Mouse (Mus musculus): ENCODE measurements around the gene Dync1i2. TPM values are rescaled to one million over a fixed set of nuclear protein-coding genes. Genes with fewer than 3 reads are reported as not detected.

Dync1i2 gene
- 156 and 161 TPM in 2 replicates for polyA plus RNA-seq (2014; fragmentation: Nextera tagmentation; extraction: Ambion mirVana)

DNA sequence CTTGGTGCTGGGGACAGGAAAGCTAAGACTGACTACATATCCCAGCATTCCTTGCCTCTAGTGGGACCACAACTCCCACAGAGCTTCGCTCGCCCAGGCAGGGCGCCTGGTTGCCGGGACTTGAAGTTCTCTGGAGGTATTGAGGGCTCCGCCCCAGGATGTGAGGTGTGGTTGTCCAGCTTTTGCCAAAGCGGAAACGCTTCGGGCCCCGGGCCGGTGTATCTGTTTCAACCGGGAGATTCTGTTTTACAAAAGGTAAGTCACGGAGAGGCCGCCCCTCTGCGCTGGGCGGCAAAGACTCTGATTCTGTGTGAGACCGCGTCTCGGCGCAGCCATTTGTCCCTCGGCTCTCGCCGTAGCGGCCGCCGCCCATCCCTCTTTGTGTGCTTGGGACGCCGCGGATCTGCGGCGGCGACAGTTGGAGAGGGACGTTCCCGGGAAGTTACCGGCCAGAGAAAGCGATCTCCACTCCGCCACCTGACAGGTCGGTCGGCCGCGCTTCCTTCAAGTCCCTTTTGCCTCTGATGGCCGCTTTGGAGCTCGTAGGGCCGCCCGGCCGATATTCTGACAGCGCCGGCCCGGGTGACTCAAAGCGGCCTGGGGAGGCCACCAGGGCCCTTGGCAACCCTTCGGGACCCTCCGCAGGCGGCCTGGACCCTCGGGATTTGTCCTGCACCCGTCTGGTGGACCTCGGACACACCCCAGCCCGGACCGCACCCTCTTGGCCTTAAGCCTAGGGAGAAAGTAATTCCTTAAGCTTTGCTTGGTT is at the start of gene Dync1i2:
TSS of gene Dync1i2 (plus strand) at position 116 of the 769 bp plus-strand sequence.
- WGBS = under 1% methylated on average over 57 of the region's 57 CpGs
- H3K27me3 ChIP-seq (ENCODE audit: control insufficient read depth, insufficient read depth, low read length) = no peaks in the 10 kb centered on the region
- H3K36me3 ChIP-seq (ENCODE audit: control insufficient read depth, insufficient read depth, low read length) = peaks cover 3% of the 10 kb centered on the region; the same call in 1 of the 2 replicates
- peak within 1 kb of the TSS; percentile 45 for H3K4me2 ChIP-seq (ENCODE audit: low read depth, low read length, severe bottlenecking)
- H3K4me3 ChIP-seq (ENCODE audit: low read depth, low read length) = peak within 1 kb of the TSS; percentile 93
- 0 out of 2 replicates have a peak, but pooled peaks cover 2% of the 10 kb centered on the region for H3K4me1 ChIP-seq (replicated peaks; ENCODE audit: control insufficient read depth, insufficient read depth, low read length)
- no peaks in the 10 kb centered on the region for H3K9me3 ChIP-seq (ENCODE audit: control insufficient read depth, low read length)
- DNase-seq (ENCODE audit: low spot score) = peak; percentile 93
- peak within 1 kb of the TSS; percentile 94 for H3K9ac ChIP-seq (ENCODE audit: low read length)
- peak; percentile 98 for ATAC-seq (replicated peaks; ENCODE audit: low FRiP score)
- H3K27ac ChIP-seq (ENCODE audit: low read depth, low read length) = peak within 1 kb of the TSS; percentile 75; the same call in 1 of the 2 replicates

DNA sequence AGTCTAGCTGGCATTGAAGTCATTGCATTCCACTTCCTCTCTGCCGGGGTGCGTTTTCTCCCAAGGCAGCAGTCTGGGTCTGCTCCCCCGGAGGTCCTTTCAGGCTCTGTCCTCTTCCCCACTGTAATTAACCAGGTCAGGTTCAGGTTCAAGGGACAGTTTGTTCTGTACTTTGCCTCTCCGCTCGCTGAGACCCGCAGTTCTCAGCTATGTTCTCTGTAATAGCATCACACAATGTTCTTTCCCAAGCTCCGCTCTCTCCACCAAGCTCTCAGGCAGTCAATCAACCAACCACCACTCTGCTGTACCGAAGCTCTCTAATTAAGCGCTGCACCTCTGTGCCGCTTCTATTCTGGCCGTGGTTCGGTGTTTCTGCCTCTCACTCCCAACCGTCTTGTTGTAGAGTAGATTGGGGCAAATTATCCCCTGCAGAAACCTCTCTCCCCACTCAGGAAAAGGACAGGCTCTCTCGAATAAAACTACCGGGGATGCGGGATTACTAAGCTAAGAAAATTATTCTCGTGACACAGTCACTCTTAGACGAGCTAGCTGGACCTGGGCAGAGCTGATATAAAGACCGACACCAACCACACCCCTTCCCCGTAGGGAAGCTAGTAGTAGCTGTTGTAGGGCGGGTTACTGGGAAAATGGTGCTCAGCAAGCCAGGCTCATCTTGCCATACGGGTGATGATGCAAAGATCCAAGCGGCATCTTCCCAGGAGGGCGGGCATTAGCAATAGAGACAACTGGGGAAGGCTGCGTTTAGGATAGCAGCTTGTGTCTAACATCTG is 48.5 kb upstream of the Dync1i2 start:
- ATAC-seq (replicated peaks; ENCODE audit: low FRiP score) = no peak
- Histone ChIP-seq H3K36me3 (ENCODE audit: control insufficient read depth, insufficient read depth, low read length) (no peaks in the 10 kb centered on the region), H3K27ac (ENCODE audit: low read depth, low read length) (no peak overlapping the region), H3K9me3 (ENCODE audit: control insufficient read depth, low read length) (no peaks in the 10 kb centered on the region), H3K4me2 (ENCODE audit: low read depth, low read length, severe bottlenecking) (no peak overlapping the region), H3K27me3 (ENCODE audit: control insufficient read depth, insufficient read depth, low read length) (no peaks in the 10 kb centered on the region), H3K9ac (ENCODE audit: low read length) (no peak overlapping the region), H3K4me3 (ENCODE audit: low read depth, low read length) (no peak overlapping the region), H3K4me1 (replicated peaks; ENCODE audit: control insufficient read depth, insufficient read depth, low read length) (0 out of 2 replicates have a peak, but pooled peaks cover 2% of the 10 kb centered on the region)
- WGBS = 81% methylated on average over 25 of the region's 25 CpGs
- DNase-seq (ENCODE audit: low spot score) = no peak

DNA sequence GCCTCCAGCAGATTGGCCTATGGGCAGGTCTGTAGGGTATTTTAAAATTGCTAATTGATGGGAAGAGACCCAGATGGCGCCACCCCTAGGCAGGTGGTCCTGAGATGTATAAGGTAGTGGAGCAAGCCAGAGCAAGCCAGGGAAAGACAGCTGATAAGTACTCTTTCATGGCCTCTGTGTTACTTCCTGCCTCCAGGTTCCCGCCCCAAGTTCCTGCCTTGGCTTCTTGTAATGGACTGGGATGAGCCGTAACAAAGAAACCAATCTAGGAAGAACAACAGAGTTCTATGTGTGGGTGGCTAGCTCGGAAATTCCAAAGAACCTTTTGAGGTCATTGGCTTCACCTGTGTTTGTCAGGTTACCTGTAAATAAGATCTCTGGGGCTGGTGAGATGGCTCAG is 44.3 kb upstream of the Dync1i2 start:
- H3K27ac ChIP-seq (ENCODE audit: low read depth, low read length) = no peak overlapping the region
- no peaks in the 10 kb centered on the region for H3K9me3 ChIP-seq (ENCODE audit: control insufficient read depth, low read length)
- WGBS = 81% methylated on average over 4 of the region's 4 CpGs
- H3K4me2 ChIP-seq (ENCODE audit: low read depth, low read length, severe bottlenecking) = no peak overlapping the region
- H3K4me1 ChIP-seq (replicated peaks; ENCODE audit: control insufficient read depth, insufficient read depth, low read length) = 0 out of 2 replicates have a peak, but pooled peaks cover 2% of the 10 kb centered on the region
- DNase-seq (ENCODE audit: low spot score) (no peak), ATAC-seq (replicated peaks; ENCODE audit: low FRiP score) (no peak)
- H3K27me3 ChIP-seq (ENCODE audit: control insufficient read depth, insufficient read depth, low read length) = no peaks in the 10 kb centered on the region
- H3K4me3 ChIP-seq (ENCODE audit: low read depth, low read length) = no peak overlapping the region
- no peak overlapping the region for H3K9ac ChIP-seq (ENCODE audit: low read length)
- H3K36me3 ChIP-seq (ENCODE audit: control insufficient read depth, insufficient read depth, low read length) = no peaks in the 10 kb centered on the region

- Histone ChIP-seq H3K4me2 (ENCODE audit: low read depth, low read length, severe bottlenecking) (no peak overlapping the region), H3K9ac (ENCODE audit: low read length) (no peak overlapping the region), H3K4me1 (replicated peaks; ENCODE audit: control insufficient read depth, insufficient read depth, low read length) (no peaks in the 10 kb centered on the region), H3K27ac (ENCODE audit: low read depth, low read length) (no peak overlapping the region), H3K27me3 (ENCODE audit: control insufficient read depth, insufficient read depth, low read length) (no peaks in the 10 kb centered on the region), H3K4me3 (ENCODE audit: low read depth, low read length) (no peak overlapping the region), H3K36me3 (ENCODE audit: control insufficient read depth, insufficient read depth, low read length) (no peaks in the 10 kb centered on the region), H3K9me3 (ENCODE audit: control insufficient read depth, low read length) (no peaks in the 10 kb centered on the region)
- no peak for DNase-seq (ENCODE audit: low spot score)
- 47% methylated on average over 10 of the region's 10 CpGs for WGBS
- ATAC-seq (replicated peaks; ENCODE audit: low FRiP score) = peak; percentile 65; the same call in 1 of the 2 replicates
These were observed 43.0 kb upstream of the Dync1i2 start for GRCm38 (mm10) chr2:71168461-71169021.

DNA sequence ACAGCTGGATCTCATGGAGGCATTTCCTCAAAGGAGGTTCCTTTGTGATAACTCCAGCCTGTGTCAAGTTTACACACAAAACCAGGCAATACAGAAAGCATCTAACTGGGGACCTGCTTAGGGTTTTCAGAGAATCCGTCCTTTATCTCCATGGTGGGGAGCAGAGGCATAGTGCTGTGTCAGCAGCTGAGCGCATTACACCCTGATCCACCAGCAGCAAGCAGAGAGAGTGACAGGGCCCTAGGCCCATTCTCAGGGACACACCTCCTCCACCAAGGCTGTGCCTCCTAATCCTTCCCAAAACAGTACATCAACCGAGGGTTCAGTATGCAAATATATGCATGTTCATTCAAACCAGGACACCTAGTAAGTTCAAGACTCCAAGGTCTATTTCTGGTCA is 38.5 kb upstream of the Dync1i2 start:
- Histone ChIP-seq H3K4me2 (ENCODE audit: low read depth, low read length, severe bottlenecking) (no peak overlapping the region), H3K4me3 (ENCODE audit: low read depth, low read length) (no peak overlapping the region), H3K9ac (ENCODE audit: low read length) (no peak overlapping the region), H3K27ac (ENCODE audit: low read depth, low read length) (no peak overlapping the region), H3K4me1 (replicated peaks; ENCODE audit: control insufficient read depth, insufficient read depth, low read length) (no peaks in the 10 kb centered on the region), H3K36me3 (ENCODE audit: control insufficient read depth, insufficient read depth, low read length) (no peaks in the 10 kb centered on the region), H3K27me3 (ENCODE audit: control insufficient read depth, insufficient read depth, low read length) (no peaks in the 10 kb centered on the region), H3K9me3 (ENCODE audit: control insufficient read depth, low read length) (no peaks in the 10 kb centered on the region)
- no peak for ATAC-seq (replicated peaks; ENCODE audit: low FRiP score)
- WGBS = 59% methylated on average over 3 of the region's 3 CpGs
- DNase-seq (ENCODE audit: low spot score) = no peak

GRCm38 (mm10) chr2:71176329-71177249 is 34.9 kb upstream of the Dync1i2 start:
- DNase-seq (ENCODE audit: low spot score) (no peak), ATAC-seq (replicated peaks; ENCODE audit: low FRiP score) (no peak)
- 79% methylated on average over 9 of the region's 9 CpGs for WGBS
- no peak overlapping the region for H3K27ac ChIP-seq (ENCODE audit: low read depth, low read length)
- H3K4me1 ChIP-seq (replicated peaks; ENCODE audit: control insufficient read depth, insufficient read depth, low read length) = no peaks in the 10 kb centered on the region
- no peak overlapping the region for H3K9ac ChIP-seq (ENCODE audit: low read length)
- H3K4me2 ChIP-seq (ENCODE audit: low read depth, low read length, severe bottlenecking) = no peak overlapping the region
- H3K9me3 ChIP-seq (ENCODE audit: control insufficient read depth, low read length) = no peaks in the 10 kb centered on the region
- no peaks in the 10 kb centered on the region for H3K27me3 ChIP-seq (ENCODE audit: control insufficient read depth, insufficient read depth, low read length)
- H3K4me3 ChIP-seq (ENCODE audit: low read depth, low read length) = no peak overlapping the region
- no peaks in the 10 kb centered on the region for H3K36me3 ChIP-seq (ENCODE audit: control insufficient read depth, insufficient read depth, low read length)

DNA sequence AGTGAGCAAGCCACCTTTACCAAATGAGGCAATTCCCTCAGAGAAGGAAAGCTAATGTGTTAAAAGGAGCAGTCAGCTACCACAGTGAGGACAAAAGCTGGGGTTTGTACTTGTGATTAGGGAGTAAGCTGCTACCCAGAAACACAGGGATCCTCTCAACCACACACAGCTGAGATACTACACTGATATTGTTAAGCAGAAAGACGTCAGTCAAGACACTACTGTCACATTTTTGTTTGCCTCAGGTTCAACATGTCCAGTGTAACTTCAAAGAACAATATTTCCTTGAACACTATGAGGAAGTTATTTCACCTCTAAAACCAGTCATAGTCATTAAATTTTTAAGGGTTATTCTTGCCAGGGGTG is 34.3 kb upstream of the Dync1i2 start:
- Histone ChIP-seq H3K9me3 (ENCODE audit: control insufficient read depth, low read length) (no peaks in the 10 kb centered on the region), H3K4me3 (ENCODE audit: low read depth, low read length) (no peak overlapping the region), H3K4me1 (replicated peaks; ENCODE audit: control insufficient read depth, insufficient read depth, low read length) (no peaks in the 10 kb centered on the region), H3K27ac (ENCODE audit: low read depth, low read length) (no peak overlapping the region), H3K9ac (ENCODE audit: low read length) (no peak overlapping the region), H3K27me3 (ENCODE audit: control insufficient read depth, insufficient read depth, low read length) (no peaks in the 10 kb centered on the region), H3K4me2 (ENCODE audit: low read depth, low read length, severe bottlenecking) (no peak overlapping the region), H3K36me3 (ENCODE audit: control insufficient read depth, insufficient read depth, low read length) (no peaks in the 10 kb centered on the region)
- 69% methylated on average over 1 of the region's 1 CpGs for WGBS
- ATAC-seq (replicated peaks; ENCODE audit: low FRiP score) = no peak
- DNase-seq (ENCODE audit: low spot score) = no peak

GRCm38 (mm10) chr2:71177760-71178159 is 33.7 kb upstream of the Dync1i2 start:
- Histone ChIP-seq H3K27ac (ENCODE audit: low read depth, low read length) (no peak overlapping the region), H3K4me3 (ENCODE audit: low read depth, low read length) (no peak overlapping the region), H3K9ac (ENCODE audit: low read length) (no peak overlapping the region), H3K4me1 (replicated peaks; ENCODE audit: control insufficient read depth, insufficient read depth, low read length) (no peaks in the 10 kb centered on the region), H3K27me3 (ENCODE audit: control insufficient read depth, insufficient read depth, low read length) (no peaks in the 10 kb centered on the region), H3K9me3 (ENCODE audit: control insufficient read depth, low read length) (no peaks in the 10 kb centered on the region), H3K36me3 (ENCODE audit: control insufficient read depth, insufficient read depth, low read length) (no peaks in the 10 kb centered on the region), H3K4me2 (ENCODE audit: low read depth, low read length, severe bottlenecking) (no peak overlapping the region)
- DNase-seq (ENCODE audit: low spot score) (no peak), ATAC-seq (replicated peaks; ENCODE audit: low FRiP score) (no peak)
- 90% methylated on average over 1 of the region's 1 CpGs for WGBS
